Mouse (Mus musculus) v-Abl transformed pro-B cells (cell line): ENCODE results near the gene Treml1.
"Not testable (repeated sequence)": the region's sequence is repeated elsewhere in the genome, so short reads cannot be mapped to it uniquely, and the experiment has no call there.

Source experiments
- in situ Hi-C, 2 experiments: fragments of 400-800 bp; cut with MboI; formaldehyde crosslinking; loops; one replicate each; pipeline ENCODE4 v1.15.1; 2025; ENCODE audit not compliant: unreplicated experiment in 2 of 2

Gene Treml1

GRCm38 (mm10) chr17:48352976-48353375 lies 6.7 kb upstream of the Treml1 start:
- in situ Hi-C loops, result not testable (repeated sequence)

- in situ Hi-C loops, result no loop called here
These were observed 3.9 kb upstream of the Treml1 start for GRCm38 (mm10) chr17:48355822-48356221.

DNA sequence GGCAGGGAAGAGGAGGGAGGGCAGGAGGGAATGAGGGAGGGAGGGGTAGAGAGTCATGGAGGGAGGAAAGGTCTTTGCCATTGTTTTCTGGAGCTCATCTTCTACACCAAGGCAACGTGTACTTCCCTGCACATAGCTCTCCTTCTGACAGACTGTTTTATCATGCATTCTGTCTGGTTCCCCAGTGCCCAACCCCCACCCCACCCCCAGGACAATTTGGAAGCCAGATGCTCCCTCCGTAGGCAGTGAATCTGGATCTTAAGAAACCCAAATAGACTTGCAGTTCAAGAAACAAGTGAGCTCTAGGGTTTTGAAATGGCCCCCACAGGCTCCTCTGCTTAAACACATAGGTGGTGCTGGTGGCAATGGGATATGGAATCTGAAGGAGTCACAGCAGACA lies 1.8 kb upstream of the Treml1 start:
- in situ Hi-C loops, result no loop called here

DNA sequence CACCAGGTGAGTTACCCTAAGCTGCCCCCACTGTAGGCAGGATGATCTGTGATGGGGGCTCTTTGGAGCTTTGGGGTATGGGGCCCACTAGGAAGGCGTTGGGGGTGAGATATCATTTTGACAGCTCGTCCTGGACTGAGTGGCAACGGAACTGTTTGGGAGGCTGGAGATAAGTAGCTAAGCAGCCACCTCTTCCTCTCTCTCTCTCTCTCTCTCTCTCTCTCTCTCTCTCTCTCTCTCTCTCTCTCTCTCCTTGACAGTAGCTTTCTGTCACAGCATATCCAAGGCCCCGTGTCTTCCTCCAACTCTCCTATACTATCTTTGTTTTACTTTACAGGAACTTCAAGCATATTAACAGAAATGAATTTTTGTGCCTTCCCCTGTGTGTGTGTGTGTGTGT lies 746 bp downstream of the Treml1 start:
- in situ Hi-C loops, result no loop called here

GRCm38 (mm10) chr17:48362346-48362745 lies 2.6 kb downstream of the Treml1 start:
- in situ Hi-C loops, result no loop called here

- in situ Hi-C loops, result no loop called here
These were observed 3.2 kb downstream of the Treml1 start for GRCm38 (mm10) chr17:48362966-48363365.

DNA sequence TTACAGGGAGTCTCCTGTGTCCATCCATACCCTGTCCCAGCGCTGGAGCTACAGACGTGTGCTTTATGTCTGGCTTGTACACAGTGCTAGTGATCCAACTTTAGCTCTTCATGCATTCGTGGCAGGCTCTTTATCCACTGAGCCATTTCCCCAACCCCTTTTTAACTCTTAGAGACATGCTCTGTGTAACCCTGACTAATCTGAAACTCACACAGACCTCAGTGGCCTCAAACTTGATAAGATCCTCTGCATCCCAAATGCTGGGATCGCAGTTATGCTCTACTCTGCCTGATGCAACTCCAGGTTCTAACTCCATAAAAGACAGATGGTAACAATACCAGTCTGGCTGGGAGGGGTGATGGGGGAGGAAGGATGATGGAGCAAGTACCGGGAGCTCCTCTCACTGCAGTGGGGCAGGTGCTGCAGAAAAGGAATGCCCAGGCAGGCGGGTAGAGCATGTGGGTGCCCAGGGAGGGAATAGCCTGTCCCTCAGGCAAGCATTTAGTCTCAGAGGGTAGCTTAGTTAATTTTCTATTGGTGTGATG lies 3.8 kb downstream of the Treml1 start:
- in situ Hi-C loops, result no loop called here

GRCm38 (mm10) chr17:48365511-48366155 lies 5.9 kb downstream of the Treml1 start:
- in situ Hi-C loops, result no loop called here

- in situ Hi-C loops, result no loop called here
These were observed 7.1 kb downstream of the Treml1 start for GRCm38 (mm10) chr17:48366806-48367205.

DNA sequence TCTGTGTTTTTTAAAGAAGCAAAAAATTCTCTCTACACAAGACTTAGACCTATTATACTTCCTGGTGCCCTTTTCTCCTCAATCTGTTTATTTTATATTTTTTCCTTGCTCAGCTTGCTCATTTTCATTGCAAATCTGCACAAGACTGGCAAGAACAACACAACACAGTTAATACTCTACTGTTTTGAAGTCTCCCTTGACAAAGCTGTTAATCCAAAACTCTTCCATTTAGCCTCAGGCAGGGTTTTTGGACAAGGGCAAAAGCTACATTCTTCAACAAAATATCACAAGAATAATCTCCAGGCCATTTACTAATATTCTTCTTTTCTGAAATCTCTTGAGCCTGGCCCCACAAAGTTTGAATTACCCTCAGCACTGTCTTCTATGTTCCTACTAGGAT lies 11.9 kb downstream of the Treml1 start:
- in situ Hi-C loops, result no loop called here

GRCm38 (mm10) chr17:48372987-48373386 lies 13.3 kb downstream of the Treml1 start:
- in situ Hi-C loops, result no loop called here

GRCm38 (mm10) chr17:48376102-48376501 lies 16.4 kb downstream of the Treml1 start:
- in situ Hi-C loops, result no loop called here

GRCm38 (mm10) chr17:48379050-48379449 lies 19.3 kb downstream of the Treml1 start:
- in situ Hi-C loops, result no loop called here

GRCm38 (mm10) chr17:48385786-48386461 lies 26.2 kb downstream of the Treml1 start:
- in situ Hi-C loops, result no loop called here

- in situ Hi-C loops, result no loop called here
These were observed 28.9 kb downstream of the Treml1 start for GRCm38 (mm10) chr17:48388666-48389065.

- in situ Hi-C loops, result no loop called here
These were observed 29.7 kb downstream of the Treml1 start for GRCm38 (mm10) chr17:48389442-48389841.

GRCm38 (mm10) chr17:48391446-48391845 lies 31.7 kb downstream of the Treml1 start:
- in situ Hi-C loops, result no loop called here

- in situ Hi-C loops, result no loop called here
These were observed 32.9 kb downstream of the Treml1 start for GRCm38 (mm10) chr17:48392616-48393015.

DNA sequence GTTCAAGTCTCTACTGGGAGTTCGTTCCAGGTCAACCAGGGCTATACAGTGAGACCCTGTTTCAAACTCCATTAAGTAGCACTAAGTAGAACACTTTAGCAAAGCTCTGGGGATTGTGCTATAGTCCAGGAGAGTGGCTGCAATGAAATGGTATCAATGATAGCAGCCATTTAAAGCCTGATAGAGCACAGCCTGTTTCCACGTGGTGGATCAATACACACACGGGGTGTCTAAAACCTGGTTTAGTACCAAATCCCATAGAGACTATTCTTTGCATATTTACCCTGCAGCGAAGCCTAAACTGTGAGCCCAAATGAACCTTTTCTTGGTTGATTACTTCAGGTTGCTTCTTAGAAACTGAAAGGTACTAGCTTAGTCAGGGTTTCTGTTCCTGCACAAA lies 42.0 kb downstream of the Treml1 start:
- in situ Hi-C loops, result loop anchor here (10.0 to 25.0 kb wide), 4 partner anchors 297 to 1786 kb away; partner anchors contain the start of genes Rftn1 (in 1 of the 2) and Ubr2 (in 1 of the 2)

DNA sequence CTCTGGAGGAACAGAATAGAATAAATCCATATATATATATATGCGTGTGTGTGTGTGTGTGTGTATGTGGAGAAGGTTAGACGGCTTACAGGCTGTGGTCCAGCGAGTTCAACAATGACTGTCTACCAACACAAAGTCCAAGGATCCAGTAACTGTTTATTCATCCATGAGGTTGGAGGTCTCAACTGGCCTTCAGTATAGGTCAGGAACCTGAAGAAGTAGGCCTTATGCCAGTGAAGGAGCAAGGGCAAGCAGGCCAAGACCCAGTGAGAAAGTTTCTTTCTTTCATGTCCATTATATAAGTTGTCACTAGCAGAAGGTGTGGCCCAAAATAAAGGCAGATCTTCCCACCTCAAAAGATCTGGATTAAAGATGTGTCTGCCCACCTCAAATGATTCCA lies 43.0 kb downstream of the Treml1 start:
- in situ Hi-C loops, result loop anchor here (10.0 to 25.0 kb wide), 4 partner anchors 298 to 1785 kb away; partner anchors contain the start of genes Rftn1 (in 1 of the 2) and Ubr2 (in 1 of the 2)

DNA sequence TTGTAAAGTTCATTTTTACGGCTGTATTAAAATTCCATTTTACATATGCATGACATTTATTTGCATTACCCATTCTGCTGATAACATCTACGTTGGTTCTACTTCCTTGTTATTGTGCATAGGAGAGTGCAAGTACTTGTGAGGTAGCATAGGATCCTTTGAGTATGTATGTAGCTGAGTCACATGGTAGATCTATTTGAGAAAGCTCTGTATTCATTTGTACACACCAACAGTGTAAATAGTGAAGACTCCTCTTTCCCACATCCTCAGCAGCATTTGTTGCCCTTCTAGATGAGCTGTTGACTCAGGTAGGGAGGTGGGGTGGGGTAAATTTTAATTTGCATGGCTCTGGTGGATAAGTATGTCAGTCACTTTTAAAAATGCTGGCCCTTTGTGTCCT lies 44.1 kb downstream of the Treml1 start:
- in situ Hi-C loops, result loop anchor here (10.0 to 25.0 kb wide), 4 partner anchors 299 to 1783 kb away; partner anchors contain the start of genes Rftn1 (in 1 of the 2) and Ubr2 (in 1 of the 2)

GRCm38 (mm10) chr17:48404706-48405105 lies 45.0 kb downstream of the Treml1 start:
- in situ Hi-C loops, result loop anchor here (10.0 to 25.0 kb wide), 4 partner anchors 300 to 1783 kb away; partner anchors contain the start of genes Rftn1 (in 1 of the 2) and Ubr2 (in 1 of the 2)
